Mouse (Mus musculus): ENCODE results near the gene B3galt6. TPM values are rescaled to one million over a fixed set of nuclear protein-coding genes. Genes with fewer than 3 reads are reported as not detected.

The B3galt6 gene
- total RNA-seq, 2 experiments from 2014 or later = 2.4 to 2.7 TPM

DNA sequence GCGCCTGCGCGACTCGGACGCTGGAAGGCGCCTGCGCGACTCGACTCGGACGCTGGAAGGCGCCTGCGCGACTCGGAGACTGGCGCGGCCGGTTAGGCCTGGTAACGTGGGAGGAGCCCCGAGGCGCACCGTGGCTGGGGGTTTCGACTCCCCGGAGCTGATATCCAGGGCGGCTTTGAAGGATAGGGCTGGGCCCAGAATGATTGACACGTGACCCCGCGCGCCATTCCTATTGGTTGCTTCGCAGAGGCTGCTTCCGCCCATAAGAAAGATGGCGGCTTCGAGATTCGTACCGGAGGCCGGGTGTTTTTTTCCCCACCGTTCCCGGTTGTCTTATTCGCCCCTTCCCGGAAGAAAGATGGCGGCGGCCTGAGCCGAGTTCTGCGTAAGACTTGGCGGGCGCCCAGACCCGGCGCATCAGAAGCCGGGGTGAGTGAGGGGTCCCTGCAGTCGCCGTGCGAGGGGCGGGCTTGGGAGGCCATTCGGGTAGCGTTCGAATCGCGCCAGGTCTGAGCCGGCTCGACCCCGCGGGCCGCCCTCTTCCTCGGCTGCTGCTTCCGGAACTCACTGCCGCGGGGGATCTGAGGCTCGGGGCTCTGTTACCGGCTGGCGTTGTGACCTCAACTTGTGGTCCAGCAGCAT, 578 bp upstream of the B3galt6 start:
- DNase-seq (ENCODE audit: low spot score) = peak; percentile 93
- intact Hi-C loops (cut with DNase I) = no loop called here

GRCm38 (mm10) chr4:155991908-155992230, 580 bp downstream of the B3galt6 start:
- intact Hi-C loops (cut with DNase I) = no loop called here
- DNase-seq (ENCODE audit: low spot score) = no peak

GRCm38 (mm10) chr4:155991211-155991907, 1.1 kb downstream of the B3galt6 start:
- intact Hi-C loops (cut with DNase I) = no loop called here
- DNase-seq (ENCODE audit: low spot score) = no peak

DNA sequence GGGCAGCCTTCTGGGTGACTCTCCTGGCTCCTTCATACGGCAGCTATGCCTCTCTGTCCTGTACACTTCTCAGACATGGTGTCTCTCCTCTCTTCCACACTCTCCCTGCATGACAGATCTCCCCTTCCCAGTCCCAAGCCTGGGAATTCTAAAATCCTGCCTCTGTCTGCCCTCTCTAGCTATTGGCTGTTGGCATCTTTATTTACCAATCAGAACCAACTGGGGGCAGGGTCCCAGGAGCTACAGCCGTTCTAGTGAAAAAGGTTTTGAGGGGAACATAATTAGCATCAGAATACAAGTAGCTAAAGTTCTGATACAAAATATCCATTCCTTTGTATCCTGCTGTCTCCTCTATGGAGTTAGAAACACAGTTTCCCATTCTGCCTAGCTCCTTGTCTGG, 8.7 kb downstream of the B3galt6 start:
- intact Hi-C loops (cut with DNase I) = no loop called here
- DNase-seq (ENCODE audit: low spot score) = no peak

DNA sequence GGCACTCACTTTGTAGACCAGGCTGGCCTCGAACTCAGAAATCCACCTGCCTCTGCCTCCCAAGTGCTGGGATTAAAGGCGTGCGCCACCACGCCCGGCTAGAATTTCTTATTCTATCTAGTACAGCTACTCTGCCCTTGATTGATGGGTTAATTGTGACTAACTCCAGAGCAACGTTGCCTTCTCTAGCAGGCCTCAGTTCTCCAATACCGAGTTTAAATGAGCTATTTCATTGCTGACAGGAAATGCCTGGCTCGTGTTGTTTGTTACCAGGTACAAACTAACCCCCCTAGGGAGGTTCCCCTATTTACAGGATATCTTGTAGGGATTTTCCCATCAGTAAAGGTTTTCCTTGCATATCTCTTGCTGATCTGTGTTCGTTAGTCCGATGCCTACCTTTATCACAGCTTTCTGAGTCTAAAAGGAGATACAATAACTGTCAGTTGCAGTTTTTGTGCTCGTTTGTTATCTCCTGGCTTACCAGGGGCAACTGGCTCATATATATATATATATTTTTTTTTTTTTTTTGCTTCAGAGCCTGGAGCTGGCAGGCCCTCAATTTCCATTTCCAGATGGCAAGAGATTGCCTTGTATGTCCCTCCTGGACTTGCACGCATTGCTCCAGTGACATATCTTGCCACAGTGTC, 10.9 kb downstream of the B3galt6 start:
- intact Hi-C loops (cut with DNase I) = no loop called here
- DNase-seq (ENCODE audit: low spot score) = no peak

DNA sequence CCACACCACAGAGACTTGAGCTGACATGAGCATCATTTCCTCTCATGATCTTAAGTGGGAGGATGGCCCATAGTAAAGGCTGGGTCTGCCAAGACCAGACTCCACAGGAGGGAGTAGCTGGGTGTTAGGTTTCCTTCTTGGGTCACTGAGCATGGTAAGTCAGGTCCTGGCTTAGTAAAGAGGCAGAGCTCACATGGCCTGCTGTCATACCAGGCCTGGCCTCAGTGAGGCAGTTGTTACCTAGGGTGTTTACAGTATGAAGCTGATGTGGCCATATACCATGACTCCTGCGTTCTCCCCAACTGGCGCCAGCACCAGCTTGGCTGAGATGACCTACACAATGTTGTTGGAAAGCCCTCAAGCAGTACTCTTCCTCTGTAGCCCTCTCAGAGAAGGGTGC, 19.2 kb downstream of the B3galt6 start:
- intact Hi-C loops (cut with DNase I) = no loop called here
- DNase-seq (ENCODE audit: low spot score) = no peak

- intact Hi-C loops (cut with DNase I) = no loop called here
- DNase-seq (ENCODE audit: low spot score) = no peak
Measured at GRCm38 (mm10) chr4:155972651-155973050, 19.8 kb downstream of the B3galt6 start.

GRCm38 (mm10) chr4:155970286-155970685, 22.2 kb downstream of the B3galt6 start:
- DNase-seq (ENCODE audit: low spot score) = no peak
- intact Hi-C loops (cut with DNase I) = no loop called here

DNA sequence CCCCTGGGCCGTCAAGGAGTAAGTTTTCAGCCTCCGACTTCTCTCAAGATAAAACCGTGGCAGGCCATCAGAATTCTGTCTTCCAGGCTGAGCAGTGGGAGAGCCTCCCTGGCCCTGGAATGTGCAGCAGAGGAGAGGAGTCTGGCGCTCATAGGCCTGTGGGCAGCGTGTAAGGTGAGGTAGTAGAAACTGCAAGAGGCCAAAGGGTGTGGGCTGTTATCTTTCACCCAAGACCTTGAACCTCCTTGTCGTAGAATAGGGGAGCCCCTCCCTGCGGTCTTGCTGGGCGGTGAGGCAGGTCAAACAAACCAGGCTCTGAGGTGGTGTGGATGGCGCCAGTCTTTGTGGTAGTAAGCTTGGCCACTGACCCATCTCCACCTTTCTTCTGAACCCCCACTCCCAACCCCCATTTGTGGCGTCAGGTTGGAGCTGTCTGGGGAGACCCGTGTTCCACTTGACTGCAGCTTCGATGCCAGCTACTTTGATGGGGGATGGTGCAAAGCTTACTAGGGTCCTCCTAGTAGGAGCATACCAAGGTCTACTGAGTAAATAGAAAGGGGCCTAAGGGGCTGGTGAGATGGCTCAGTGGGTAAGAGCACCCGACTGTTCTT, 23.3 kb downstream of the B3galt6 start:
- DNase-seq (ENCODE audit: low spot score) = no peak
- intact Hi-C loops (cut with DNase I) = no loop called here

- DNase-seq (ENCODE audit: low spot score) = no peak
- intact Hi-C loops (cut with DNase I) = loop anchor here (5.0 kb wide), 1 partner anchor 63 kb away; the partner anchor contains the start of gene Tnfrsf18
Measured at GRCm38 (mm10) chr4:155964396-155964795, 28.1 kb downstream of the B3galt6 start.

- no peak for DNase-seq (ENCODE audit: low spot score)
Measured at GRCm38 (mm10) chr4:155963106-155963505, 29.3 kb downstream of the B3galt6 start.

GRCm38 (mm10) chr4:155962167-155962971, 30.1 kb downstream of the B3galt6 start, which contains the start of gene C1qtnf12:
TSS of gene C1qtnf12 (plus strand) at chr4:155962318.
- no peak for DNase-seq (ENCODE audit: low spot score)
- intact Hi-C loops (cut with DNase I) = loop anchor here (5.0 kb wide), 1 partner anchor 65 kb away; the partner anchor contains the start of gene Tnfrsf18

More at GRCm38 (mm10) chr4:155963106-155963505, 29.3 kb downstream of the B3galt6 start:
- intact Hi-C loops (cut with DNase I) = loop anchor here (5.0 kb wide), 1 partner anchor 64 kb away; the partner anchor contains the start of gene Tnfrsf18

DNA sequence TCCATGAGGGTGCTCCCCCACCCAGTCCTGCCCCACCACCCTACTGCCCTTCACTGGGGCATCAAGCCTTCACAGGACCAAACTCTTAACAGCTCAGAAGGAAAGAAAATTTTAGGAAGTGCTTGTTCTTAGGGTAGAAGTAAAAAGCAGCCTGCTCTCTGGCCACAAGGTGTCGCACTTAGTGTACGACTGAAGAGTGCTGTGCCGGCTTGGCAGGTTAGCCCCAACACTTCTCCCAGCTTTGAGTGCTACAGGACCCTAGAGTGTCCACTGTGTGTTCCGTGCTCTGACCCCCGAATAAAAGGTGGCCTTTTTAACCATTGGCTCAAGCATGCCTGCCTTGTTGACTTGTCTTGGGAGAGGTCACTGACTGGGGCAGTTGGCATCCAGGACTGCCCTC, 33.2 kb downstream of the B3galt6 start:
- intact Hi-C loops (cut with DNase I) = loop anchor here (2.0 kb wide), 1 partner anchor 142 kb away; no protein-coding TSS in a partner anchor
- DNase-seq (ENCODE audit: low spot score) = peak; percentile 28

- intact Hi-C loops (cut with DNase I) = no loop called here
- no peak for DNase-seq (ENCODE audit: low spot score)
Measured at GRCm38 (mm10) chr4:155955491-155955890, 37.0 kb downstream of the B3galt6 start.

GRCm38 (mm10) chr4:155947094-155947493, 45.4 kb downstream of the B3galt6 start:
- DNase-seq (ENCODE audit: low spot score) = no peak
- intact Hi-C loops (cut with DNase I) = no loop called here

DNA sequence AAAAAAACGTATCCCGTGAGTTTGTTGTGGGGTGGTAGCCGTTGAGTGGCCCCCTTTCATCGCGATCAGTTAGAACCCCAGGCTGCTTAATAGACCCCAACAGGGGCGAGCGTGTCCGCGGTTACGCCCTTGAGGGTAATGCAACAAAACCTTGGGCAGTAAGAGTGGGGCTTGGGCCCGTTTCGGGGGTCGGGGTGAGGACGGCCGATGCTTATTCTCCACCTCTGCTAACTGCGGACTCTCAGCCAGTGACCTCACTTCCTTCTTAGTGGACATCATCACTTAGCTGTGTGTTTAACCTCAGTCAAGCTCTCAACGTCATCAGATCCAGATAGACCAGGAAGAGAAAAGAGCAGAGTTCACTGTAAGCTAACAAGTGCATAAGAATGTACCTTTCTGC, 48.2 kb downstream of the B3galt6 start:
- DNase-seq (ENCODE audit: low spot score) = no peak
- intact Hi-C loops (cut with DNase I) = loop anchor here (5.0 kb wide), 2 partner anchors 97 to 112 kb away; partner anchors contain the start of genes Aurkaip1 and Dvl1

DNA sequence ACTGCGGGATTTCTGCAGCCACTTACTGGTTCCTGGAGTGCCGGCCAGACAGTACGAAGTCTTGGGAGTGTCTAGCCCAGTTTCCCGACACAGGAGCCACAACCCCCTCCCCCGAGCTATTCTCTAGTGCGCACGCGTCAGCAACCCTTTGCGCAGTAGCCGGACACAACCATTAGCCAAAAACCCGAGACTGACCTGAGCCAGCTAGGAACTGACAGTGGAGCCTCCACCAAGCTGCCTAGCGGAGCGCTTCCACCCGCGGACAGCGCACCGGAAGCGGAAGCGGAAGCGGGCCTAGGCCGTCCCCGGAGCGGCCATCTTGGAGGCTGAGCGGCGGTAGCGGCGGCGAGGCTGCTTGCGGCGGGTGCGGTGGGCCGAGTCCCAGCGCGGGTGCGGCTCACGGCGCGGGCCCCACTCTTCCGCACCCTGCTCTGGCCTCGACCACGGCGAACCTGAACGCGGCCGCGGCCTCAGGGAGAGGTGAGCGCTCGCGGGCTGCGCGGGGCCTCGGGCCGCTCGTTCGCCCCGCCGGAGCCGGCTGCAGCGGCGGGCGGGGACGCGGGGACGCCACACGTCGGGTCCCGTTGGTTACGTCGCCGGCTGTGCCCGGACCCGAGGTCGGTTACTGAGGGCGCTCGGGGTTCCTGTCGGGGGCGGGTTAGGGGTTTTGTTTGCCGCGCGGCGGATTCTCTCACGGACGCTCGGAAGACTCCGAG, 48.8 kb downstream of the B3galt6 start, which contains the start of gene Ube2j2:
Ube2j2 (plus strand) TSS at position 298 of the 716 bp plus-strand sequence.
- peak; percentile 95 for DNase-seq (ENCODE audit: low spot score)
- intact Hi-C loops (cut with DNase I) = loop anchor here (5.0 kb wide), 2 partner anchors 96 to 111 kb away; partner anchors contain the start of genes Aurkaip1 and Dvl1

- intact Hi-C loops (cut with DNase I) = loop anchor here (5.0 kb wide), 2 partner anchors 96 to 111 kb away; partner anchors contain the start of genes Aurkaip1 and Dvl1
- peak; percentile 61 for DNase-seq (ENCODE audit: low spot score)
Measured at GRCm38 (mm10) chr4:155943049-155943452, 49.4 kb downstream of the B3galt6 start.
